Mouse (Mus musculus) forebrain, postnatal 0 days (tissue): ENCODE results near the gene Fam135a. TPM values are rescaled to one million over a fixed set of nuclear protein-coding genes. Genes with fewer than 3 reads are reported as not detected.
A peak's percentile ranks its signal among the peaks of the same experiment; 100 is the strongest.
"Not testable (repeated sequence)": the region's sequence is repeated elsewhere in the genome, so short reads cannot be mapped to it uniquely, and the experiment has no call there.

Experiments used
- ATAC-seq: fragments of 200-750 bp; cut with Nextera tagmentation; 2 replicates; pipeline ENCODE4 v1.8.0; 2017; ENCODE audit warnings: mild to moderate bottlenecking, moderate library complexity
- DNase-seq: peaks from one replicate; pipeline ENCODE4 v3.0.0-alpha.2; 2015
- H3K27ac ChIP-seq: fragments of 300-500 bp; sonication (generic); 2 replicates; pipeline ENCODE4 v1.5.1; 2014; ENCODE audit warnings: low read depth, mild to moderate bottlenecking, antibody characterized with exemption, low read length, moderate library complexity, mixed read lengths
- H3K27me3 ChIP-seq: fragments of 300-500 bp; sonication (generic); 2 replicates; pipeline ENCODE4 v1.6.1; 2014; ENCODE audit warnings: mild to moderate bottlenecking, low read length, mixed read lengths; ENCODE audit not compliant: insufficient read depth
- H3K36me3 ChIP-seq: fragments of 300-500 bp; sonication (generic); 2 replicates; pipeline ENCODE4 v1.6.1; 2014; ENCODE audit warnings: mild to moderate bottlenecking, moderate library complexity; ENCODE audit not compliant: insufficient read depth
- H3K4me1 ChIP-seq: fragments of 300-500 bp; sonication (generic); 2 replicates; pipeline ENCODE4 v1.6.1; 2014; ENCODE audit warnings: antibody characterized with exemption; ENCODE audit not compliant: insufficient read depth
- H3K4me2 ChIP-seq: fragments of 300-500 bp; sonication (generic); 2 replicates; pipeline ENCODE4 v1.6.1; 2014; ENCODE audit warnings: low read depth, mild to moderate bottlenecking, moderate library complexity
- H3K4me3 ChIP-seq: fragments of 300-500 bp; sonication (generic); 2 replicates; pipeline ENCODE4 v1.5.1; 2014; ENCODE audit warnings: low read depth, low read length, mixed read lengths
- H3K9ac ChIP-seq: fragments of 300-500 bp; sonication (generic); 2 replicates; pipeline ENCODE4 v1.6.1; 2014; ENCODE audit warnings: mild to moderate bottlenecking
- H3K9me3 ChIP-seq: fragments of 300-500 bp; sonication (generic); 2 replicates; pipeline ENCODE4 v1.6.1; 2016; ENCODE audit warnings: low read length
- CTCF ChIP-seq: sonication (generic); IDR thresholded peaks from 2 replicates; pipeline ENCODE4 v1.5.1; 2016; ENCODE audit warnings: antibody characterized with exemption, control low read depth, low read depth
- WGBS: fragments of 180-500 bp; shearing (Covaris S2); extraction: QIAGEN DNeasy Blood & Tissue Kit; methylation state at CpG from one replicate; pipeline ENCODE4 v1.1.7; 2014; 5-methylcytosine and 5-hydroxymethylcytosine counted together
- polyA plus RNA-seq: library from polyadenylated mRNA; unstranded; fragments of >200 nt; fragmentation: Nextera tagmentation; extraction: Ambion mirVana; gene quantifications from 2 replicates; pipeline ENCODE4 v1.2.1, GENCODE M21; 2015
- total RNA-seq: library from RNA; depleted of rRNA; stranded (reverse); fragments of >200 nt; gene quantifications from 2 replicates; pipeline ENCODE4 v1.2.3, GENCODE M21; 2014; rRNA removed

Fam135a gene
- total and polyA plus RNA-seq, 2 experiments from 2014 or later: 19.3 to 45.4 TPM

DNA sequence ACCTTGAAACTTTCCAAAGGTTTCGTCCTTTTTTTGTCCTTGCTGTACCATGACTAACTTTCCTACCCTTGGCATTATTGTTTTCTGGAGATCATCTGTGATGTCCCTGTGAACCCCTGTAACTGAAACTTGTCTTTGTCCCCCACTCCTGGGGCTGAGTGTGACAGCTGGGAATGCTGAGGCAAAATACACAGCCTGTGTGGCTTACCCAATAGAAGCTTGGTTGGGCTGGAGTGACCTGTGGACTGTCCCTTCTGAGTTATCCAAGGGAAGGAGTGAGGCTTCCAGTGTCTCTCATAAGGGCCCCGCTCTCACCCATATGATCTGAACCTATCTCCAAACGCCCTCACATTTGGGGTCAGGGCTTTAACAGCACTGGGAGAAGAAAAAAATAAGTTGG lies 102.6 kb downstream of the Fam135a start:
- no peaks in the 10 kb centered on the region for H3K9me3 ChIP-seq
- H3K27ac ChIP-seq: no peak overlapping the region
- 94% methylated on average over 3 of the region's 3 CpGs for WGBS
- DNase-seq (no peak), ATAC-seq (no peak)
- no peaks in the 10 kb centered on the region for H3K4me1 ChIP-seq
- no peaks in the 10 kb centered on the region for H3K27me3 ChIP-seq
- no peak overlapping the region for H3K4me3 ChIP-seq
- no peak for TF ChIP-seq CTCF
- H3K9ac ChIP-seq: no peak overlapping the region
- H3K4me2 ChIP-seq: no peak overlapping the region
- peaks cover 16% of the 10 kb centered on the region; the same call in 1 of the 2 replicates for H3K36me3 ChIP-seq

DNA sequence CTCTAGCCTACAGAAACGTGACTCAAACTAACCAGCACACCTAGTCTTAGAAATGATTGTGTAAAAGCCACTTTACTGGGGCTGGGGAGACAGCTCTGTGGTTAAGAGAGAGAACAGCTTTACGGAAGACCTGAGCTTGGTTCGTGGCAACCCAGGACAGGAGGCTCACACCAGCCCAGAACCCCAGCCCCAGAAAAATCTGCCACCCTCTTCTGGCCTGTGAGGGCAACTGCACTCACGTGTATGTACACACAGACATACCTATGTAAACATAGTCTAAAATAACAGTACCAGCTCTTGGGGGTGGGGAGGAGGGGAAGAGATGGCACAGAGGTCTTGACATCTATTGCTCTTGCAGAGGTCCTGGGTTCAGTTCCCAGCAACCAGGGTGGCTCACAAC lies 104.7 kb downstream of the Fam135a start:
- ATAC-seq (no peak), DNase-seq (no peak)
- Histone ChIP-seq H3K27ac (no peak overlapping the region), H3K4me2 (no peak overlapping the region), H3K36me3 (peaks cover 16% of the 10 kb centered on the region; the same call in 1 of the 2 replicates), H3K9ac (no peak overlapping the region), H3K9me3 (no peaks in the 10 kb centered on the region), H3K4me3 (no peak overlapping the region), H3K4me1 (no peaks in the 10 kb centered on the region), H3K27me3 (no peaks in the 10 kb centered on the region)
- no peak for TF ChIP-seq CTCF
- WGBS: 92% methylated on average over 4 of the region's 4 CpGs

DNA sequence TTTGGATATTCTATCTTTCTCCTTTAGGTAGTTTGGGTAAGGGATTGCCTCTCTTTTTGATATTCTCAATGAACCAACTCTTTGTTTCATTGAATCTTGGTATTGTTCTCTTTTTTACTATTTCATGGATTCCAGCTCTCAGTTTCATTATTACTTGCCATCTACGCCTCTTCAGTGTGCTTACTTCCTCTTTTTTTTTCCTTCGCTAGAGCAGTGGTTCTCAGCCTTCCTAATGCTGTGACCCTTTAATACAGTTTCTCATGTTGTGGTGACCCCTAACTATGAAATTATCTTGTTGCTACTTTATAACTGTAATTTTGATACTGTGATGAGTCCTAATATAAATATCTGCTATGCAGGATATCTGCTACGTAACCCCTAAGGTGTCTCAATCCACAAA lies 117.0 kb downstream of the Fam135a start:
- H3K27me3 ChIP-seq: no peaks in the 10 kb centered on the region
- no peaks in the 10 kb centered on the region for H3K36me3 ChIP-seq
- no peak for DNase-seq
- WGBS: 94% methylated on average over 3 of the region's 3 CpGs
- no peak overlapping the region for H3K27ac ChIP-seq
- no peak overlapping the region for H3K4me2 ChIP-seq
- H3K9me3 ChIP-seq: no peaks in the 10 kb centered on the region
- ATAC-seq: no peak
- H3K4me1 ChIP-seq: no peaks in the 10 kb centered on the region
- TF ChIP-seq CTCF: no peak
- no peak overlapping the region for H3K4me3 ChIP-seq
- H3K9ac ChIP-seq: no peak overlapping the region

DNA sequence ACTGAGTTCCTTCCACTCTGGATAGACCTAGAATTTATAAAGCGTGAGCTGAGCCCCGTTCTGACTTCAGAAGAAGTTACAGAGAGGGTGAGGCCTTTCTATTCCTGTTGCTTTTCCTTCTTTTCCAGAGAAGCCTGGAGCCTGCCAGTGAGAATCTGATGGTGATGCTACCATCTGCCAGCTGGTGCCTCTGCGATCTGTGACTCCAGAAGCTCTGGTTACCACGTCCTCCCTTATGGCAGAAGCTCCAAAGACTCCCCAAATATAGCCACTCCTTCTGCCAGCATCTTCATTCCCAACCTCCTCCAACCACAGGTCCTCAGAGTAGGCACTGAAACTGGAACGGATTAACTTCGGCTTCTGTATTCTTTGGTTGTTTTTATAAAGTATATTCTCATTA lies 121.9 kb downstream of the Fam135a start:
- peak; percentile 23 for DNase-seq
- no peak overlapping the region for H3K9ac ChIP-seq
- ATAC-seq: no peak; the same call in 1 of the 2 replicates
- H3K4me2 ChIP-seq: no peak overlapping the region
- no peak overlapping the region for H3K27ac ChIP-seq
- no peak for TF ChIP-seq CTCF
- no peaks in the 10 kb centered on the region for H3K9me3 ChIP-seq
- 69% methylated on average over 6 of the region's 6 CpGs for WGBS
- no peak overlapping the region for H3K4me3 ChIP-seq
- H3K36me3 ChIP-seq: no peaks in the 10 kb centered on the region
- H3K27me3 ChIP-seq: no peaks in the 10 kb centered on the region
- H3K4me1 ChIP-seq: no peaks in the 10 kb centered on the region

DNA sequence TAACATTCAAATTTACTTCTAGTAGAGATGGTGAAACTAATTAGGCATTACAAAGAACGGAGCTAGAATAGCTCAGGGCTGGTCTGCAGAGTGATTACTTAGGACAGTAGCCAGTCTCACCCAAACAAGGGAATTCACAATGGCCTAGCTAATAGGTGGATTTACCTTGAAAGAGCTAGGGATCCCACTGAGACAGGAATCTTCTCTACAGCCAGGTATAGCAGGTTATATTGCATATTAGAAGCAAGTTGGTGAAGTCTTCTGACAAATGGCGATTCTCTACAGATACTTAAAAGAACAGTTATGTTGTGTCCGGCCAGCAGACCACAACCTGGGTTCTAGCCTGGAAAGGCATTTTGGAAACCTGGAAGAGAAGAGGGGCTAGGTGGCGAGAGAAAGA lies 129.0 kb downstream of the Fam135a start:
- DNase-seq, H3K27ac ChIP-seq, H3K27me3 ChIP-seq, H3K4me3 ChIP-seq, H3K4me2 ChIP-seq, H3K4me1 ChIP-seq, H3K9me3 ChIP-seq, H3K36me3 ChIP-seq, ATAC-seq, H3K9ac ChIP-seq: not testable (repeated sequence)
- 86% methylated on average over 3 of the region's 4 CpGs for WGBS

DNA sequence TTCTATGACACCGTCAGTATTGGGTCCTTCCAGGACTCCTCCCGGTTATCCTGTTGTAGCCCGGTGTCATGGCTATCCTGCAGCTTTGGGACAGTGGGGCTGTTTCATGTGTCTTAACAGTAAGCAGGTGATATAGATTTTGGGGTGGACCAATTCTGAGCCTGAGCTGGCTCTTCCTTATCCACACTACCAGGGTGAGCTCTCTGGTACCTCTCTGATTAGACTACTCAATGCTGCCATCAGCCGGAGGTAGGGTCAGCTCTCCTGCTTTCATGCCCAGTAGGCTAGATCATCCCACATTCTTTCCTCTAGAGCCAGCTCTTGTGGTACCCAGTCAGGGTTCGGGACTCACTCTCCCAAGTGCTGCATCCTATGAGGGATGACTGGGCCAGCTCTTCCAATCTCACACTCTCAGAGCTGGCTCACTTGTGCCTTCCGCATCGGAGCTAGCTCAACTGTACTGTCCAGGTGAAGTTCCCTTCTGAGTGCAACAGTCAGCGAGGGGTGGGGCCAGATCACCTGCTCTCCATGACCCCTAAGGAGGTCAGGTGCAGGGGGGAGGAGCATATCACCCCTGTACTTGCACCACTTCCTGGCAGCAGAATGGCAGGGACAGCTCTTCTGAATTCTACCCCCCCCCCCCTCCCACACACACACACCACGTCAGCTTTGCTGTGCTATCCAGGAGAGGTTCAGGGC lies 132.0 kb downstream of the Fam135a start:
- no peak for TF ChIP-seq CTCF
- H3K27ac ChIP-seq: no peak overlapping the region
- H3K4me2 ChIP-seq: no peak overlapping the region
- DNase-seq (no peak), ATAC-seq (no peak)
- no peak overlapping the region for H3K4me3 ChIP-seq
- H3K27me3 ChIP-seq: no peaks in the 10 kb centered on the region
- 92% methylated on average over 8 of the region's 9 CpGs for WGBS
- H3K36me3 ChIP-seq: no peaks in the 10 kb centered on the region
- no peaks in the 10 kb centered on the region for H3K9me3 ChIP-seq
- H3K9ac ChIP-seq: no peak overlapping the region
- no peaks in the 10 kb centered on the region for H3K4me1 ChIP-seq

DNA sequence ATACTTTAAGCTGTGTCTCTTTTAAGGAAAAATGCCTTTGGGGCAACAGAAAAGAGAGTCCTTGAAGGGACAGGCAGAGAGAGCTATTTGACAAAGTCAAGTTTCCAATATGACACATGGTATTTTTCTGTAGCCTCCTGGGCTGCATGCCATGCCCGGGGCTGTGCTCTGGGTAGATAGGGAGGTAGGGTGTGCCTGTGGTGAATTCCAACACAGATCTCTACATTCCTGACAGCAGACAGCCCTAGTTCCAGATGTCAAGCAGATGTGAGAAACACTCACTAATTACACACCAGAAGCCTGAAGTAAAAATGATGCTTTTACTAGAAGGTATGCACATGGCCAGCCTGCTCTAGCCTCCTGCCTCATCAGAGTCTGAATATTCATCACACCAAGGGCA lies 133.9 kb downstream of the Fam135a start:
- ATAC-seq (no peak), DNase-seq (no peak)
- TF ChIP-seq CTCF: no peak
- Histone ChIP-seq H3K27ac (no peak overlapping the region), H3K27me3 (no peaks in the 10 kb centered on the region), H3K4me3 (no peak overlapping the region), H3K36me3 (no peaks in the 10 kb centered on the region), H3K9me3 (no peaks in the 10 kb centered on the region), H3K4me1 (no peaks in the 10 kb centered on the region), H3K4me2 (no peak overlapping the region), H3K9ac (no peak overlapping the region)
- WGBS: 91% methylated on average over 1 of the region's 1 CpGs

Other genes with a start within 250 kb of the Fam135a start
- 74.5 and 80.5 TPM in 2 replicates for gene Smap1, start 178.0 kb downstream of the Fam135a start, total RNA-seq
- gene Smap1, start 178.0 kb downstream of the Fam135a start, polyA plus RNA-seq: 131 and 152 TPM in 2 replicates
- 44.1 and 62.4 TPM in 2 replicates for gene Sdhaf4, start 94.7 kb downstream of the Fam135a start, total RNA-seq
- 111 and 136 TPM in 2 replicates for gene Sdhaf4, start 94.7 kb downstream of the Fam135a start, polyA plus RNA-seq
- gene Col9a1, start 77.3 kb upstream of the Fam135a start, total RNA-seq: 3.0 and 4.2 TPM in 2 replicates
- gene Col9a1, start 77.3 kb upstream of the Fam135a start, polyA plus RNA-seq: 1.8 and 2.0 TPM in 2 replicates